Mouse (Mus musculus): ENCODE measurements around the gene Baiap2.
A peak's percentile ranks its signal among the peaks of the same experiment; 100 is the strongest.

The Baiap2 gene

DNA sequence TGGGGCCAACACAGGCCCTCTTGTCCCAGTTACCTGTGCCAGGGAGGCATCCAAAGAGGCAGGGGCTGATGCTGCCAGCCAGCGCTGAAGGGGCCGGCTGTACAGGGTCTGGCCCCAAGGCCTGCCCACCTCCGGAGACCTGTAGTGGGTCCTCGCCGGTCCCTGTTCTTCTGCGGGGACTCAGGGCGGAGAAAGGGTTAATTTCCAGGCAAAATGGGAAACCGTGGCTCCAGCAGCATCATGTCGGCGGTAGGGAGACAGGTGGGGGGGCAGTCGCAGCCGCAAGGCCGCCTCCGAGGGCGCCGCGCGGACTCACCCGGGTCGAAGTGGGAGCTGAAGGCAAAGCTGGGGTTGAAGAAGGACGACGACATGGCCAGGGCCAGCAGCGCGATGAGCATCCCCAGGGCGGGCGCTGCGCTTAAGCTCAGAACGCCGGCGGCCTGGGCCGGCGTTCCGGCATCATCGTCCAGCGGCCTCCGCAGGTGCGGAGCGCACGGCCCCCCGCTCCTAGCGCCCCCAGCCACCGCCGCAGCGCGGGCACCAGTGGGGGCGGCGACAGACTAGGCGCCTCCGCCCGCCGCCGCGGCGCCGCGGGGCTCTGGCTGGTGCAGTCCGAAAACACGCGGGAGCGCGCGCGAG lies 104.1 kb downstream of the Baiap2 start, which contains the start of gene Aatk:
Gene Aatk (minus strand): TSS at position 615 of the 639 bp plus-strand sequence.
- peak; percentile 82 for DNase-seq

DNA sequence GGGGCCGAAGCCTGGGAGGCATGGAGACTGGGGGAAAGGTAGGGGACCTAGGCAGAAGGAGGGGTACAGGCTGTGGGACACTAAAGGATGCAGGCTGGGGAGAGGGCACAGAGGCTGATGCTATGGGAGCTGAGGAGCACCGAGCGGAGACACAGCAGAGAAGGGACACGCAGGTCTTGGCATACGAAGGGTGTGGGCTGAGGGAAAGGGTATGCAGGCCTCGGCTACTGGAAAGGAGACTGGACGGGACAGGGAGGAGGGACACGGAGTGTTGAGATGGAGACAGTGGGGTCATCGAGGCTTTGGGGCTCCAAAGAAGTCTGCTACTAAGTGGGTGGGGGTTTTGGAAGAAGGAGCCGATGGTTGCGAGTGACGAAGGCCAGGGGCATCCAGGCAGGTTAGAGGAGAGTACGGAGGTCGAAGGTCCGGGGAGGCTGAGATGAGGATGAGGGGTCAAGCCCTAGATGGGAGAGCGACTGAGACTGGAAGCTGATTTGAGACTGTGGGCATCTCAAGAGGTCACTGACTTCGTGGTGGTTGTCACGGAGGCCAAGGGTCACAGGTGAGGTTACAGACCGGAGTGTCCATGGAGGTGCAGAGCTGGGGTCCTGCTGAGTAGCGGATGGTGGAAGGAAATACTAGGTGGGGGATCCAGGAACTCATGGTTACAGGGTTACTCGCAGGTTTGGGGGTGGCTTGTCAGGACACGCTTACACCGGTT lies 105.1 kb downstream of the Baiap2 start:
- peak; percentile 77 for DNase-seq

DNA sequence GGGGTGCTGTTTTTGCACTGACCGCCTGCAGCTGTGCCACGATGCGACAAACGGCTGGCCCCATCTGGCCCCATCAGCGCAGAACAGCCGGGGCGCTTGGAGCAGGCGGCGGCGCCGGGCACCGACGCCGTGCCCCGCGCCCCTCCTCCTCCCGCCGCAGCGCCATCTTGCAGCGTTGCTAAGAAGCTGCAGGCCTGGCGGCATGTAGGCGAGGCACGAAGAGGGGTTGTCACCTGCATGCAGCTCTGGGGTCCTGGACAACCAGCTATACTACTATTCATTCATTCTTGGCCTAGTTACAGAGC lies 105.6 kb downstream of the Baiap2 start:
- peak; percentile 76 for DNase-seq

DNA sequence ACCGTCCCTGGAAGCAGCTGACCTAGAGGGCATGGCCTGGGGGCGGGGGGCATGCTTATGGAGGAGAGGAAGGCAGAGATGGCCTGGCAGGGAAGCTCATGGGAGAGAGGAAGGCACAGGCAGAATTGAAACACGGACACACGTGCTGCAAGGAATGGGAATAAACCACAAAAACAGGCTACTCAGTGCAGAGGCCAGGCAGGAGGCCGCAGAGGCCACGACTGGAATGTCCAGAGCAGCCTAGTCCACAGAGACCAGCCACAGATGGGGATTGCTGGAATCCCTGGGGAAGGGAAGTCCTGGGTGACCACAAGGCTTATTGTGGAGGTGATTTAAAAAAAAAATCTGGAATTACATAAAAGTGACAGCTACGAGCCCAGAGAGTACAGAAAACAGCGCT lies 106.5 kb downstream of the Baiap2 start:
- peak; percentile 67 for DNase-seq

DNA sequence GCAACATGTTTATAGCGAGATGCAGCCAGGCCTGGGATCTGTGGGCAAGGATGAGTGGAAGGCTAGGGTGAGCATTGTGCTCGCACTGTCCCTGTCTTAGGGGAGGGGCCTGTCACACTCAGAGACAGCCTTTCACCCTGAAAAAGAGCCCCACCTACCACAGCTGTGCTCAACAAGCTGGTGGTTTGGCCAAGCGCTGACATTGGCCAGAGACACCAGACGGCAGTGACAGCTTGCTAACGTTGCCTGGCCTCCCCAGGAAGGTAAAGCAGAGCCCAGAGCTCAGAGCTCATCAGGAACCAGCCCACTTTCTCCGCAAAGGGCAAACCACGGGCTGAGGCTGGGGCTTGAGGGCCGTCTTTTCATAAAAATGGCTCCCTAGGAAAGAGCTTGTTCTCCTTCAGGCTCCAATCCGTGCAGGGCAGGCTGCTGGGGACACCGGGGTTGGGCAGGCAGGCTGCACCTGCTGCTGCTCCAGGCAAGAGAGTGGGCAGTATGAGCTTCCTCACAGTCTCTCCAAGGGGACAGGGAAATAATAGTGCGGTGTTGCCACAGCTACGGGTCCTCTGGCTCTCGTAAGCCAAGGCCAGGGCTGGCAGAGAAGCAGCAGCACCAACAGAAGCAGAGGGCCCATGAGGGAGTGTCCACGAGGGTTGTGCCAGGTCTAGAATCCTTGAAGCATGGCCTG lies 108.7 kb downstream of the Baiap2 start:
- peak; percentile 74 for DNase-seq

DNA sequence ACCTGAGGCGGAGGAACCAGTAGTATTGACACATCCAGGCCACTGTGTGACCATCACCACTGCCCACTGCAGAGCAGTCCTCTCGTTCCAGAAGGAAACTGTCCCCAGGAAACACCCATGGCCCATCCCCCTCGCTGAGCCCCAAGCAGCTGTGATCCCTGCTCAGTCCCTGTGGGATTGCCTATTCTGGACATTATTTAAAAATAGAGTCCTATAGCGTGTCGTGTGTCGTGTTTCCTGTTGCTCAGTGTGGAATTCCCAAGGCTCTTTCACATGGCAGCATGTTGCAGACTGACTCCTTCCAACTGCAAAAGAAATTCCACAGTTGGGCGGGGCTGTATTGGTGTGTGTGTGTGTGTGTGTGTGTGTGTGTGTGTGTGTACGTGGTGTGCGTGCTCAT lies 109.7 kb downstream of the Baiap2 start:
- peak; percentile 46 for DNase-seq

DNA sequence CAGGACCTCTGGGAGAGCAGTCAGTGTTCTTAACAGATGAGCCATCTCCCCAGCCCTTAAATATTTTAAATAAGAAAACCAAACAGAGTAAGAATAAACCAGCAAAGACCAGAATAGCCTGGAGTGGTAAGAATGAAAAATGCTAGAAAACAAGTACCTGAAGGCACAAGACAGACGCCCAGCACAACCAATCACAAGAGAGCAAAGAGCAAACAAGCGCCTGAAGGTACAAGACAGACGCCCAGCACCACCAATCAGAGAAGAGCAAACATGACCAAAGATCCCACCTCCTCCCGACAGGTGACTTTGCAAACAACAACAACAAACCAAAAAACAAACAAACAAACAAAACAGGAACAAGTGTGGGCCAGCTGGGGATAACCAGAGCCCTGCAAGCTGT lies 111.3 kb downstream of the Baiap2 start:
- DNase-seq, result no peak

DNA sequence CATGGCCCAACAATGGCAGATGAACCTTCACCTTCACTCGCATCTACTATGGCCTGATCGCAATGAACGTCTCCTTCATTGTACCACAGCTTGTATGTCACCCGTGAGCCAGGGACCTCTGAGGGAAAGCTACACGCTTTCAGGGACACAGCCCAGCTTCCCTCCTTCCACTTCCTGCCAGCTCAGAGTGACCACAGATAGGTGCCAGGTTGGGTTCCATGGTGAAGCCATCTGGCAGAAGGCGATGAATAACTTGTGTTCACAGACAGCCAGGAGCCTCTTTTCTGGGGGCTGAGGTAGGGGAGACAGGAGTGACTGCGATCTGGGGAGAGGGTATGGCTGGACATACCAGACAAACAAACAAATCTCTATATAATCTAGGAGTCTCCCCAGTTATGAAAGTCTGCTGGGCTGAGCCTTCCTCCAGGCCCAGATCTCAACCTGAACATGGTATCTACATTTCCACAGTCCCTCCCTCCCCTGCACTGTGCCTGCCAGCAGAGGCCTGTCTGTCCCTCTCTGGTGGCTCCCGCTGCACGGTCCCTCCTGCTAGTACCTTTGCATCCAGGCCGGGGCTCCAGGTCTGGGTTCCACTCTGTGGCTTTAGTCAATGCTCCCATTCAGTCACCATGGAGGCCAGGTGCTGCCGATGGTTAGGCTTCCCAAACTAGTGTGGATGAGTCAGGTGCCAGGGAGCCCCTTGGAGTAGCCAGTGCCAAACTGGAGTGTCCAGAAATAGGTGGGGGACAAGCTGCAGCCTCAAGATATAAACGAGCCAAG lies 113.6 kb downstream of the Baiap2 start:
- DNase-seq, result peak; percentile 82
